Mouse (Mus musculus) stomach, embryonic 14.5 days (tissue): Measurements from ENCODE around the gene Gm12216. TPM values are rescaled to one million over a fixed set of nuclear protein-coding genes. Genes with fewer than 3 reads are reported as not detected.
A peak's percentile ranks its signal among the peaks of the same experiment; 100 is the strongest.

Source experiments
- ATAC-seq: fragments of 200-750 bp; cut with Nextera tagmentation; 2 replicates; pipeline ENCODE4 v1.8.0; 2017; ENCODE audit warnings: low read depth, moderate TSS enrichment; ENCODE audit not compliant: insufficient number of reproducible peaks, insufficient read depth, low FRiP score
- H3K27ac ChIP-seq: fragments of 300-500 bp; sonication (generic); 2 replicates; pipeline ENCODE4 v1.5.1; 2014; ENCODE audit warnings: mild to moderate bottlenecking, low read length, moderate library complexity, mixed read lengths
- H3K27me3 ChIP-seq: fragments of 300-500 bp; sonication (generic); 2 replicates; pipeline ENCODE4 v1.6.1; 2014; ENCODE audit warnings: low read length, control low read depth, mixed read lengths; ENCODE audit not compliant: control insufficient read depth, insufficient read depth
- H3K36me3 ChIP-seq: fragments of 300-500 bp; sonication (generic); 2 replicates; pipeline ENCODE4 v1.6.1; 2014; ENCODE audit warnings: mild to moderate bottlenecking, control low read depth, low read length, moderate library complexity, mixed read lengths; ENCODE audit not compliant: control insufficient read depth, insufficient read depth
- H3K4me1 ChIP-seq: fragments of 300-500 bp; sonication (generic); 2 replicates; pipeline ENCODE4 v1.6.1; 2014; ENCODE audit warnings: low read length, control low read depth, mixed read lengths; ENCODE audit not compliant: control insufficient read depth, insufficient read depth
- H3K4me2 ChIP-seq: fragments of 300-500 bp; sonication (generic); replicated peaks from 2 replicates; pipeline ENCODE4 v1.6.1; 2014; ENCODE audit warnings: low read depth, low read length, control low read depth
- H3K4me3 ChIP-seq: fragments of 300-500 bp; sonication (generic); 2 replicates; pipeline ENCODE4 v1.5.1; 2014; ENCODE audit warnings: low read depth, low read length, control low read depth
- H3K9ac ChIP-seq: fragments of 300-500 bp; sonication (generic); replicated peaks from 2 replicates; pipeline ENCODE4 v1.6.1; 2014; ENCODE audit warnings: low read depth, mild to moderate bottlenecking, control low read depth, low read length, moderate library complexity, mixed read lengths
- H3K9me3 ChIP-seq: fragments of 300-500 bp; sonication (generic); 2 replicates; pipeline ENCODE4 v1.6.1; 2016; ENCODE audit warnings: low read depth, low read length, control low read depth; ENCODE audit not compliant: control insufficient read depth
- WGBS: fragments of 180-500 bp; shearing (Covaris S2); extraction: QIAGEN DNeasy Blood & Tissue Kit; methylation state at CpG from one replicate; pipeline ENCODE4 v1.1.7; 2014; 5-methylcytosine and 5-hydroxymethylcytosine counted together
- polyA plus RNA-seq: library from polyadenylated mRNA; unstranded; fragments of >200 nt; fragmentation: Nextera tagmentation; extraction: Ambion mirVana; gene quantifications from 2 replicates; pipeline ENCODE4 v1.2.1, GENCODE M21; 2014

The Gm12216 gene
- polyA plus RNA-seq, 1 experiment from 2014 or later: 4.3 TPM

DNA sequence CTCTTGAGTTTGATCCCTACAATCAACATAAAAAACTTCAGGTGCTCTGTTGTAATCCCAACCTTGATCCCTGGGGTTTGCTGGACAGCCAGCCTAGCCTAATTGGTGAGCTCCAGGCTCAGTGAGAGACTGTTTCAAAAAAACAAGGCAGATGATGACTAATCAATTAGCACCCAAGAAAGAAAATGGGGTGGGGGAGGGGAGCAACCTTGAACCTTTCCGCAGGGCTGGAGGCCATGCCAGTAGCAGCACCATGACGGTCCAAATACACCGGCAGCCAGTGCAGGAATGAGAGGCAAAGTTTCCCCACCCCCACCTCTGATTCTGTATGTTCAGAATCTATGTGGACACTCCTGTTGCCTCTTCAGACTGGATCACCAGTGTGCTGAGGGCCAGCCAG is 69.8 kb downstream of the Gm12216 start:
- no peaks in the 10 kb centered on the region for H3K27me3 ChIP-seq
- H3K9me3 ChIP-seq: peaks cover 2% of the 10 kb centered on the region; the same call in 1 of the 2 replicates
- no peaks in the 10 kb centered on the region for H3K36me3 ChIP-seq
- 77% methylated on average over 3 of the region's 3 CpGs for WGBS
- no peak overlapping the region for H3K9ac ChIP-seq
- H3K27ac ChIP-seq: no peak overlapping the region
- no peak overlapping the region for H3K4me2 ChIP-seq
- no peaks in the 10 kb centered on the region for H3K4me1 ChIP-seq
- no peak for ATAC-seq
- no peak overlapping the region for H3K4me3 ChIP-seq

DNA sequence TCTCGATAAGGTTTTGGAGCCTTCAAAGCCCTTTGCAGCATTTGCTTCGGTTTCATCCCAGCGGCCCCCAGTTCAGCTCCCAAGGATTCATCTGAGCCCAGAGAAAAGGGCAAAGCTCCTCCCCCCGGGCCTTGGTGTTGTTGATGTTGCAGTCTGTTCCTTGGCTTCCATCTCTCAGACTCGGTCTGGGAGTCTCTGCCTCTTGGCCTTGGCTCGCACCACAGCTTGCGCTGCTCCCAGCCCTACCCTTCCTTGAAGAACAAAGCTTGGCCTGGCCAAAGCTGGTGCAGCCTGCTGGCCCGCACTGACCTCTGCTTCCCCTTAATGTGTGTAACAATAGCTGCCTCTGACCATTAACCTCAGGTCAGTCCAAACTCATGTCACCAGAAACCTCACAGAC is 70.9 kb downstream of the Gm12216 start:
- Histone ChIP-seq H3K4me3 (no peak overlapping the region), H3K27ac (no peak overlapping the region), H3K9ac (no peak overlapping the region), H3K27me3 (no peaks in the 10 kb centered on the region), H3K36me3 (no peaks in the 10 kb centered on the region), H3K9me3 (peaks cover 2% of the 10 kb centered on the region; the same call in 1 of the 2 replicates), H3K4me2 (no peak overlapping the region), H3K4me1 (no peaks in the 10 kb centered on the region)
- 75% methylated on average over 8 of the region's 8 CpGs for WGBS
- ATAC-seq: no peak

DNA sequence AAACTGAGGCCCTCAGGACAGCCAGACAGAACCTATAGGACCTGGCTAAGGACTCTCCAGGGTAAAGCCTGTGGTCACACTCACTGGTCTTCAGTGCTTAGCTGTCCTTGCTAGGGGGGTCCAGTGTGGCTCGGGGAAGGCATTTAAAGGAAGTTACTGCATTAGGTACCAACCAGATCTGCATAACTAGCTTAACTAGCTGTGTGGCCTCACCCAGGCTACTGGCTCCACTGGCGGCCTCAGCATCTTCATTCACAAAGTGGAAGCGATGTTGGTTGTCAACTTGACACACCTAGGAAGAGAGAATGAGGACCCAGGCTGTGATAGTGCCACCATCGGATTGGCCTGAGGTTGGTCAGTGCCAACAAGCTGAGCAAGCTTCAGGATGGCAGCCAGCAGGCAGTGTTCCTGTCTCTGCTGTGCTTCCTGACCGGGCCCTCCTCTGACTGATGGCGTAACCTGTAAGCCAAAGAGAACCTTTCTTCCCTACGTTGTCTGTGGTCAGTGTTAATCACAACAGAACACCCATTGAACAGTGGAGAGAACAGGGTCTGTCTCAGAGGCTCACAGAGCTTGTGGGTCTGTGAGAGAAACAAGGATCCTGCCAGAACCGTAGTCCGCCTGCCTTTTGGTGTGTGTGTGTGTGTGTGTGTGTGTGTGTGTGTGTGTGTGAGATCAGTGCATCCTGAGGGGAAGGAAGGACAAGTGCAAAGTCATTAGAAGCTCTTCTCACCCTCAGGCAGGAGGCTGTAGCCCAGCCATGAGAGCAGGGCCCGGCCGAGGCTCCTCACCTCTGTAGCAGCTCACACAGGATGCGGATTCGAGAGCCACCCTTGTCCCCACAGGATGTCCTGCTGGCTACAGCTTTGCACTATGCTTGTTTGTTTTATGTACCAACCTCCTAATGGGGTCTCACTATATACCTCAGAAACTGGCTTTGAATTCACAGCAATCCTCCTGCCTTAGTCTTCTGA is 72.7 kb downstream of the Gm12216 start:
- Histone ChIP-seq H3K9ac (no peak overlapping the region), H3K27ac (0 out of 2 replicates have a peak overlapping the region, but pooled peaks have one; percentile 10), H3K27me3 (no peaks in the 10 kb centered on the region), H3K4me1 (no peaks in the 10 kb centered on the region), H3K4me2 (no peak overlapping the region), H3K36me3 (no peaks in the 10 kb centered on the region), H3K9me3 (peaks cover 2% of the 10 kb centered on the region; the same call in 1 of the 2 replicates), H3K4me3 (no peak overlapping the region)
- ATAC-seq: no peak
- 79% methylated on average over 13 of the region's 13 CpGs for WGBS

DNA sequence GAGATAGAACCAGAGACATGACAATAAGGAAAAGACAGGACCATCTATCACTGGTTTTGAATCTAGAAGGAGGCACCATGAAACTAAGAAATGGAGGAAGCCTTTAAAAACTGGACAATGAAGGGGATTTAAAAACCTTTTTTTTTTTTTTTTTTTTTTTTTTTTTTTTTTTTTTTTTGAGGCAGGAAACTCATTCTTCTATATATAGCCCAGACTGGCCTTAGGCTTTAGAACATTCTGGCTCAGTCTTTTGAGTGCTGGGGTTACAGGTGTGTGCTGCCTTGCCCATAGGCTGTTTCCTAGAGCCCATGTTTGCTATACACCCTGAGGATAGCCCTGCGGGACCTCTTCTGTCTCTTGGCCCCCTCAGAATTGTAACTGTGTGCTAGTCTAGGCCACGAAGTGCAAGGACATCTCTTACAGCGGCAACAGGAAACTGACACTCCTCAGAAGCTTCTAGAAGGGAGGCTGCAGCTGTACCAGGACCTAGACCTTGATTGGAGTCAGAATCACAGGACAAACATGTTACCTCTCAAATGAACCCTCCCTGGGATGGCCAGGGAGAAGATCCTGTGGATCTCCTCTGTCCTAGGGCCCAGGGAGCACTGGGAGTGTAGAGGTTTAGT is 73.6 kb downstream of the Gm12216 start:
- Histone ChIP-seq H3K36me3 (no peaks in the 10 kb centered on the region), H3K9ac (no peak overlapping the region)
- ATAC-seq: no peak

DNA sequence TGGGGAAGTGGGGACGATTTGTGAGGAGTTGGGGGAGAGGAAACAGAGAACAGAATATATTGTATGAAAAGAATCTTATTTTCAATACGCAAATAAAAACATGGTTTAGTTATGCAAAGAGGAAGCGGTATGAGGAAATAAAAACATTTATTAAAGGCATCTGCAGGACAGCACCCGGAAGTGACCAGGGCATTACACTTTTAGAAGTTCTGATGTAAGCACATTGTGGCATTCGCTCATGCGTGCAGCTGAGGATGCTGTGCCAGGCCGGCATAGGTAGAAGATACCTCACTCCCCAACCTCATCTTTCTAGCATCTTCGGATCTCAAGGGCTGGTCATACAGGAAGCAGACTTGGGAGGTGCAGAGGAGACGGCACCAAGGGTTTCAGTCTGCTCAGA is 75.8 kb downstream of the Gm12216 start:
- Histone ChIP-seq H3K4me1 (no peaks in the 10 kb centered on the region), H3K9me3 (no peaks in the 10 kb centered on the region), H3K4me3 (no peak overlapping the region), H3K36me3 (peaks cover 2% of the 10 kb centered on the region; the same call in 1 of the 2 replicates), H3K9ac (no peak overlapping the region), H3K4me2 (no peak overlapping the region), H3K27ac (no peak overlapping the region), H3K27me3 (no peaks in the 10 kb centered on the region)
- ATAC-seq: no peak
- WGBS: 86% methylated on average over 9 of the region's 9 CpGs

More for the DNA sequence above, 73.6 kb downstream of the Gm12216 start:
- H3K4me3 ChIP-seq: no peak overlapping the region
- H3K27me3 ChIP-seq: no peaks in the 10 kb centered on the region
- WGBS: 74% methylated on average over 3 of the region's 3 CpGs
- H3K27ac ChIP-seq: no peak overlapping the region
- peaks cover 2% of the 10 kb centered on the region; the same call in 1 of the 2 replicates for H3K9me3 ChIP-seq
- no peak overlapping the region for H3K4me2 ChIP-seq
- no peaks in the 10 kb centered on the region for H3K4me1 ChIP-seq

DNA sequence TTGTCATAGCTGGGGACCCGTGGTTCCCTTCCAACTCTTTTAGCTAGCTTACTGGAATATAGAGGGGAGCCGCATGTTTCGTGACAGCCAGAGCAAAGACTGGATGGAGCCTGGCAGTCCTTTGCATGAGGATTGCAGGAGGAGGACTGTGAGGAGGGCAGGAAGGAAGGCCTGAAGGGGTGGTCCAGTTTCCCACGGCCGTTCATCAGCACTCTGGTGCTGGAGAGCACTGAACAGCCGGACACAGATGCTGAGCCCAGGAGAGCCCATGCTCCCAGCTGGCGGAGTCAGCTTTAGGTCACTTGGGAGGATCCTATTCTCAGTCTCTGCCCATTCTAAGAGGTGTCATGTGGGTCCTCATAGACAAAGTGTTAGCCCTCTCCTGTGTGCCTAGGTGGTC is 77.1 kb downstream of the Gm12216 start:
- H3K4me2 ChIP-seq: no peak overlapping the region
- H3K4me1 ChIP-seq: no peaks in the 10 kb centered on the region
- H3K9ac ChIP-seq: no peak overlapping the region
- peaks cover 9% of the 10 kb centered on the region for H3K36me3 ChIP-seq
- 67% methylated on average over 7 of the region's 7 CpGs for WGBS
- no peaks in the 10 kb centered on the region for H3K27me3 ChIP-seq
- no peak for ATAC-seq
- H3K4me3 ChIP-seq: no peak overlapping the region
- no peaks in the 10 kb centered on the region for H3K9me3 ChIP-seq
- H3K27ac ChIP-seq: no peak overlapping the region

DNA sequence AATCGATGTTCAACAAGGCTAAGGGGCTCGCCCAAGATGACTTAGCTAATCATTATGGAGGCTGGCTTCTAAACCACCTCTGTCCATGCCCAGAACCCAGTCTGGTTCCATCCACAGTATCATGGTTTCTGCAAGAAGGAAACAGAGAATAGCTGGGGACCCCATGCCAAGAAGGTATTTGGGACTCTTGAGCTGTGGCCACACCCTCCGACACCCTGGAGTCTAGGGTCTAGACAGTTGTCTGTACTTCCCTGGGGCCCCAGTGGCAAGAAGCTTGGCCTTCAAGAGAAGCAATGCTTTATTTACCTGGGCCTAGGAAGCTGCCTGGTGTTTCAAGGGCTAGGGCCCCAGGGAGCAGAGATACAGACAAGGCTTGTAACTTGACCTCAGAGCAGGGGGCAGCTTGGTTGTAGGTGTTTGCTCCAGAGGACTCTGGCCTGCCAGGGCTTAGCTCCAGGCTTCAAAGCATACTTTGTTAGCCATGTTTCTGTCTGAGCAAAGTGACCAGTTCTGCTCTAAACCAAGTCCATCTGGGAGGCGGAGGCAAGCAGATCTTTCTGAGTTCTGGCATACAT is 77.8 kb downstream of the Gm12216 start:
- no peak overlapping the region for H3K27ac ChIP-seq
- peaks cover 13% of the 10 kb centered on the region for H3K36me3 ChIP-seq
- WGBS: 86% methylated on average over 4 of the region's 4 CpGs
- H3K4me2 ChIP-seq: no peak overlapping the region
- no peak overlapping the region for H3K9ac ChIP-seq
- H3K27me3 ChIP-seq: no peaks in the 10 kb centered on the region
- no peak for ATAC-seq
- no peaks in the 10 kb centered on the region for H3K4me1 ChIP-seq
- no peaks in the 10 kb centered on the region for H3K9me3 ChIP-seq
- H3K4me3 ChIP-seq: no peak overlapping the region

DNA sequence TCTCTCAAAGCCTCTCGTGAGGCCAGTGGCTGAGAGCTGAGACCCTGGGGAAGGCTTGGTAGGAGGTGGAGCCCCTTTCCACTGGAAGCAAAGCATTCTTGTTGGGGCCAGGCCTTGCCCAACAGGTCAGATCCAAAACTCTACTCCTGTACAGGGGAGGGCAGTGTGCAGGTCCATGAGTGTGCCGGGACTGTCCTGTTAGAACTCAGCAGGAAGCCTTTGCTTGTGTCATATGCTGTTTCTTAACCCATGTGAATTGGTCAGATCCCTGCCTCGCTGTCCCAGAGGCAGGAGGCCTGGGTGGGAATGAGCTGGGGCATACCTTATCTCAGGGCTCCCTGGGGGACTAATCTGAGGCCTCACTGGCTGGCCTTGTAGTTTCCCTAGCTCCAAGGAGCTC is 78.8 kb downstream of the Gm12216 start:
- H3K4me3 ChIP-seq: no peak overlapping the region
- H3K4me1 ChIP-seq: no peaks in the 10 kb centered on the region
- H3K9ac ChIP-seq: no peak overlapping the region
- H3K27me3 ChIP-seq: no peaks in the 10 kb centered on the region
- H3K4me2 ChIP-seq: no peak overlapping the region
- H3K9me3 ChIP-seq: no peaks in the 10 kb centered on the region
- H3K27ac ChIP-seq: no peak overlapping the region
- H3K36me3 ChIP-seq: peaks cover 22% of the 10 kb centered on the region
- no peak for ATAC-seq
- 78% methylated on average over 3 of the region's 3 CpGs for WGBS
